Mouse (Mus musculus) brain, embryonic 14.5 days (tissue): ENCODE measurements at regions not wholly inside any gene's neighbourhood (a gene's known extent, or its start where the extent isn't known, plus 50 kb on each side); places are given as distances from the start of the nearest gene placed in this dataset.

ENCODE experiments used
- CTCF ChIP-seq: fragments of 200-500 bp; IDR thresholded peaks from 2 replicates; pipeline ENCODE4 v1.5.1; 2012; ENCODE audit warnings: inconsistent platforms, mild to moderate bottlenecking, moderate library complexity, borderline replicate concordance; ENCODE audit not compliant: insufficient read depth, insufficient read length; ENCODE audit errors: extremely low read depth
- POLR2A ChIP-seq: fragments of 200-500 bp; IDR thresholded peaks from 2 replicates; pipeline ENCODE4 v1.6.1; 2012; ENCODE audit warnings: mild to moderate bottlenecking, inconsistent platforms, borderline replicate concordance; ENCODE audit not compliant: poor library complexity, insufficient read depth, insufficient read length, severe bottlenecking; ENCODE audit errors: extremely low read depth

DNA sequence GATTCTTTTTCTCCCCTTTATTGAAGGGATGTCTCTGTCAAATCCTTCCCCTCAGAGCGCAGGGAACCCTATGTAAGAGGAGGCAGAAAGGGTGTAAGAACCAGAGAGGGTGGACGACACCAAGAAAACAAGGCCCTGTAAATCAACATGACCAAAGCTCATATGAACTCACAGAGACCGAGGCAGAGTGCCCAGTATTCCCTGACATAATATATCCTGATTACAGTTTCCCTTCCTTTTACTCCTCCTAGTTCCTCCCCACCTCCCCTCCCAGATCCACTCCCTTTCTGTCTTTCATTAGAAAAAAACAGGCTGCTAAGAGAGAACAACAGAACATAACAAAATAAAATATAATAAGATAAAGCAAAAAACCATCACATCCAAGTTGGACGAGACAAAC is 77.7 kb upstream of the Phlpp1 start:
- TF ChIP-seq CTCF (no peak), POLR2A (no peak)
